Mouse (Mus musculus) T-helper 2 cell (primary cell): ENCODE measurements around the gene B130006D01Rik.
"Not testable (repeated sequence)": the region's sequence is repeated elsewhere in the genome, so short reads cannot be mapped to it uniquely, and the experiment has no call there.

ENCODE experiments used
- in situ Hi-C: fragments of 300-600 bp; cut with MboI, MseI; formaldehyde crosslinking; loops from one replicate; pipeline ENCODE4 v1.15.1; 2025; ENCODE audit warnings: high pct_unique_total_duplicates

Gene B130006D01Rik

GRCm38 (mm10) chr11:95713225-95713810 is 10.1 kb upstream of the B130006D01Rik start:
- in situ Hi-C loops = no loop called here

- in situ Hi-C loops = no loop called here
These were observed 9.6 kb upstream of the B130006D01Rik start for GRCm38 (mm10) chr11:95713811-95714241.

DNA sequence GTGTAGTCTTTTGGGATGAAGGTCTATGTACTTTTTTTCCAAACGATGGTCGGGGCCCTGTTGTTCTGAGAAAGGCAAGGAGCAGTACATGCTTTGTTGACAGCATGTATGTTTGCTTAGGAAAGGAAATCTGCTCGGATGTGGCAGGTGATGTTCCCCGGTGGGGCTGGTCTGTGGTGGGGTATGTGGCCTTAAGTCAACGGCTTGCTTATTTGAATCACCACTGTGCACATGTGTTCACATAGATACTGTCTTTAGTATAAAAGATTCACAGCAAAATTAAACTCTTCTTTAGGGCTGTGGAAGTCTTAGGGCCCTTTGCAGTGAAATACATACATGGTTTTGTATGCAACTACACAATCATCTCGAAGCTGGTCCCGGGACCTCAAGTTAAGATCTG is 9.0 kb upstream of the B130006D01Rik start:
- in situ Hi-C loops = no loop called here

DNA sequence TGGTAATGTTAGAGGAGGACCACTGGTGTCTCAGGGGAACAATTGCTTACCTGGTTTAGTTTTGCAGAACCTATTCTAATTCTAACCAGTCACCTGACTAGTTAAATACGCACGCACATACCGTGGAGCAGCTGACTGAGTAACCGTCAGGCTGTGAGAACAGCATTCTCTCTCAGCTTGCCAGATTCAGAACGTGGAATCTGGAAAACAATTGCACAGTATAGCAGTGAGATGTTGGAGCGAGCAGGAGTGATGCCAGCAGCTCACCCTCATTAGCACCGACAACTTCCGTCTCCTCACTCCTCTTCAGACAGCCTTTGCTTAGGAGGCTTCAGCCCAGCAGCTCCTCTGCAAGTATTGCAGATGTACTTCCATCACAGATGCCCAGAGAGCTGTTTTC is 7.3 kb upstream of the B130006D01Rik start:
- in situ Hi-C loops = no loop called here

- in situ Hi-C loops = no loop called here
These were observed 4.0 kb upstream of the B130006D01Rik start for GRCm38 (mm10) chr11:95719356-95719755.

- in situ Hi-C loops = no loop called here
These were observed 1.1 kb downstream of the B130006D01Rik start for GRCm38 (mm10) chr11:95724466-95724865.

DNA sequence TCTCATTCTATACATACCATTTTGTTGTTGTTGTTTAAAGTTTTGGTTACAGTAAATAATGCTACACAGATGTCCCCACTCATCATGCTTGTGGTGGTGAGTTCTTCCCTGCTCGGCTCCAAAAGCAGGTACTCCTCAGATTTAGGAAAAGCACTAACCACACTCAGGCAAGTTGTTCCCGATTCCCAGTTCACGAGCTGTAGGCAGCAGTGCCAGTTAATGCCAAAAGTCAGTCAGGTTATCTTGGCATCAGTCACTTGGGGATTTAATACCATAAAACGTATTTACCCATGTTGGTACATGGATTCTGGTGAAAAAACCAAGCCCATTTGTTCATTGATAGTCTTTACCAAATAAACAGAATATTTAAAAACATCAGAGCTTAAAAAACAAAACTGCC is 2.8 kb downstream of the B130006D01Rik start:
- in situ Hi-C loops = no loop called here

- in situ Hi-C loops = no loop called here
These were observed 4.6 kb downstream of the B130006D01Rik start for GRCm38 (mm10) chr11:95727947-95728346.

GRCm38 (mm10) chr11:95728916-95729907 is 5.8 kb downstream of the B130006D01Rik start:
- in situ Hi-C loops = no loop called here

DNA sequence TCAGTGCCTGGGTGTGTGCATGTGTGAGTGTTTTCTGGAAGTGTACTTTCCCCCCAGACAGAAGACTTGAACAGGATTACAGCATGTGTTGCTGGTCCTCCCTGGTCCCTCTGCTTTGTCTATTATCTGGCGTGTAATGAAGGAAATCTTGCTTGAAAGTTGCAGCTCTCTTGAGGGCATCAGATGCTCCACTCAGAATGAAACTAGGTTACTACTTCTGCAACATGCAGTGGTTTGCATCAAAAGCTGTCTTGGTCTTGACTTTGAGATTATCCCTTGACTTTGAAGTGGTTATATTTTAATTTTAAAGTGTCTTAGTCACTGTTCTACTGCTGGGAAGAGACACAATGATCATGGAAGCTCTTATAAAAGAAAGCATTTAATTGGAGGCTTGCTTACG is 11.1 kb downstream of the B130006D01Rik start:
- in situ Hi-C loops = no loop called here

GRCm38 (mm10) chr11:95737811-95738210 is 14.4 kb downstream of the B130006D01Rik start:
- in situ Hi-C loops = no loop called here

- in situ Hi-C loops = no loop called here
These were observed 21.1 kb downstream of the B130006D01Rik start for GRCm38 (mm10) chr11:95744521-95744920.

DNA sequence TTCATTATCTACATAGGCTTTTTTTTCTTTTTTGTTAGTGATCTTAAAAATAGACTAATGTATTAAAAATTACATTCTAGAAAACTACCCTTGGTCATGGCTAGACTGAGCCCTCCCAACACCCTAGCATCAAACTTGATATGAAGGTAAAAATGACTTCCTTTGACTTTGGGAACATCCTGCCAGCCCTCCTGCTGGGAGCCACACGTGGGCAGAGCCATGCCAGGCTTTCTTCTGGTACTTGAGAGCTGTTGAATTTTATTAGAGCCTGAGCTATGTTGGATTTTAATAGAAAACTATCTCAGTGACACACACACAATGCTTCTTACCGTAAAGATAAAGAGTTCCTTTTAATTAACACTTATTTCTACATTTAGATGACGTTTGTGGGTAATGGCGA is 23.4 kb downstream of the B130006D01Rik start:
- in situ Hi-C loops = no loop called here

DNA sequence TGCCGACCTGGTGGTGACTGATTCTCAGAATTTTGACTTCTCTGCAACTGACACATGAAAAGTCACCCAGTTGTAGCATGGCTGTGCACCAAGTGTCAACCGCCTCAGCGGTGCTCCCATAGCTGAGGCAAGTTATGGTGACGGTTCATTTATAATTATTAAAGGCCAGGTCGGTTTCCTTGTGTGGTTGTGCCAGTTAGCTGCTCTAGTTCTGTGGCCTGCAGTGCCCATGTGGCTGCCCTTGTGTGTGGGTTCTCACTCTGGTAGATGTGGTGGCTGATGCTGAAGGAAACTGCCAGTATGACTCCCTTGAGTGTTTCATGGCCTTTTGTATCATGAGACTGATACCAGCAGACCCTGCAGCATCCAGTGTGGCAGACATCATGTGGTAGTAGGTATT is 24.9 kb downstream of the B130006D01Rik start:
- in situ Hi-C loops = no loop called here

DNA sequence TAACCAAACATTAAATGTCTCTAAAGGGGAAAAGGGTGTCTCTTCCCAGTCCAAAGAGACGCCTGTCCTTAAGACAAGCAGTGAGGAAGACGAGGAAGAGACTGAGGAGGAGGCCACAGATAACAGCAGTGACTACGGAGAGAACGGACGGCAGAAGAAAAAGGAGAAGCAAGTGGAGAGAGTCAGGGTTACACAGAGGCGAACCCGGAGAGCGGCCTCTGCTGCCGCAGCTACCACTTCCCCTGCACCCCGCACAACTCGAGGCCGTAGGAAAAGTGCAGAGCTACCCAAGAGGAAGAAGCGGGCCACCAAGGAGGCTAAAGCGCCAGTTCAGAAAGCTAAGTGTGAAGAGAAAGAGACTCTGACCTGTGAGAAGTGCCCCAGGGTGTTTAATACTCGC is 26.2 kb downstream of the B130006D01Rik start:
- in situ Hi-C loops = loop anchor here (5.0 kb wide), 1 partner anchor 62 kb away; no protein-coding TSS in a partner anchor

GRCm38 (mm10) chr11:95750995-95751394 is 27.6 kb downstream of the B130006D01Rik start:
- in situ Hi-C loops = loop anchor here (5.0 kb wide), 1 partner anchor 64 kb away; no protein-coding TSS in a partner anchor

DNA sequence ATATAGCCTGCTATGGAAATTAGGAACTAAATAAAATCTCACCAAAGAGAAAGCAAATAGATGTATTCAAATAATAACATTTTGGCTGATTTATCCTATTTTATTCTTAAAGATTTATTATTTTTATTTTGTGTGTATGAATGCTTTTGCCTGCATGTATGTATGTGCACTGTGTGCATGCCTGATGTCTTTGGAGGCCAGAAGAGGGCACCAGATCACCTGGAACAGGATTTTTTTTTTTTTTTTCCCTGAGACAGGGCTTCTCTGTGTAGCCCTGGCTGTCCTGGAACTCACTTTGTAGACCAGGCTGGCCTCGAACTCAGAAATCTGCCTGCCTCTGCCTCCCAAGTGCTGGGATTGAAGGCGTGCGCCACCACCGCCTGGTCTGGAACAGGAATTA is 31.8 kb downstream of the B130006D01Rik start:
- in situ Hi-C loops = not testable (repeated sequence)

DNA sequence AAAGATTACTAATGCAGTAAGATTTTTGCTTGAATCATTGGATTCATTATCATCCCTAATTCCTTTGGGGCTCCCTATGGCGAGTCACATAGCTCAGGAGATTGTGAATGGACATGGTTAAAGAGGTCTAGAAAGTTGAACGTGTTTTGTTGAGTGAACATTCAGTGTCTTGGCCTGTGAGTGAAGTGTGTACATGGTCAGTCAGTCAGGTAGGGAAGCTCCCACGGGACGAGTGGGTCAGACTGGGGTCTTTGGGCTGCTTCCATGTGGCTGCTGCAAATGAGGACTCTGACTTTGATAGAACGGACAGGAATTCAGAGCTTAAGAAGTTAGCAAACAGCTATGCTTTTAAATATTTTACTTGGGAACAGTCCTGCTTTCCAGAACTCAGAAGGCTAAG is 37.1 kb downstream of the B130006D01Rik start:
- in situ Hi-C loops = no loop called here

- in situ Hi-C loops = no loop called here
These were observed 39.6 kb downstream of the B130006D01Rik start for GRCm38 (mm10) chr11:95762996-95763395.

DNA sequence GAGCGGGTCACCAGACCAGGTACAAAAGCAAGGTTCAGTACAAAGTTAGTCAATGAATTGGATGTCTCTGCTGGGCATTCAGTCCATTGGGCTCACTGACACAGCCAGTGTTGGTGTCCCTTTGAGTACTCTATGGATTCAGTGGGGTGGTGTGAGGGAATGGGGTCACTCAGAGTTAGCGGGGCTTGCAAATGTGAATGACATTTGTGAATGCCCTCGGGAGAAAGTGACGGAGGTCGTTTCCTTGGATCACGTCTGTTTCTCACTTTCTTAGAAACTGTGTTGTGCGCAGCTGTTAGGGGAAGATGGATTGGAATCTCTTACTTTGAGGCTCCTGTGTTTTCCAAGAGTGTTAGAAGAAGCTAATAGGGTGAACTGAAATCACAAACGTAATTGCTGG is 41.4 kb downstream of the B130006D01Rik start:
- in situ Hi-C loops = no loop called here

DNA sequence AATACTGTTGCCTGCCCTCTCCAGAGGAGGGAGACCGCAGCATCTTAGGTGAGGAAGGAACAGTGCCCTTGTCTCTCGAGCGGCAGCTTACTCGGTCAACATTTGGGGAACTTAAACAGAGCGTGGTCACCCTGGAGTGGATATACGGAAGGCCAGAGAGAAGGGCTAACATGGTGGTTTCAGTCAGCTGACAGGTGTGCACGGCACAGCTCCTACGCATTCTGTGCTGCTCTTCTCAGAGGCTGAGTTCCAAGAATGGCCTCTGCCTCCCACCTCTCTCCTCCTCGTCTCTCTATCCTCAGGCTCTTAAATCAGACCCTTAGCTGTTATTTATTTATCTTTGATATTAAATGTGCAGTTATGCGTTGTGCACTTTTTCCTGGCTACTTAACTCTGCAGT is 41.9 kb downstream of the B130006D01Rik start:
- in situ Hi-C loops = no loop called here

GRCm38 (mm10) chr11:95768244-95768643 is 44.9 kb downstream of the B130006D01Rik start:
- in situ Hi-C loops = no loop called here

- in situ Hi-C loops = no loop called here
These were observed 45.8 kb downstream of the B130006D01Rik start for GRCm38 (mm10) chr11:95769208-95769607.
